Mouse (Mus musculus): ENCODE measurements around the gene Tmem200c. TPM values are rescaled to one million over a fixed set of nuclear protein-coding genes. Genes with fewer than 3 reads are reported as not detected.

The Tmem200c gene
- not detected for total RNA-seq (2023)

DNA sequence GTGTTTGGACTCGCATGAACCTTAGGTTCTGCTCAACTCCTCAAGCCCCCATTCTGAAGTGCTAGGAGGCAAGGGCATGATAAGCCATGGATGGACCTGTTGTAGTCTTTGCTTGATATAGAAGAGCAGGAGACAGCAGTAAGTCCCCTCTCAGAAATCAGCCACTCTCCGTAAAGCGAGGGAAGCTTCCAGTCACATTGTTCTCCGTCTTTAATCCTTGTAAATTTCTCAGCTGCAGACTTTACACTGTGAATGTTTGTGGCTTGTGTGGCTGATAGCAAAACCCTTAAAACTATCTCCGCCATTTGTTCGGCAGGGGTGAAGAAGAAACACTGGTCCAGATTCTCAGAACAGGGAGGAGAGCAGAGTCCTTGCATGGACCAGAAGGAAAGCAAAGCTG lies at the start of gene Tmem200c:
Gene Tmem200c, plus strand, starts transcription at position 301 of the 400 bp plus-strand sequence.

Other genes with a start within 250 kb of the Tmem200c start
- gene Epb41l3, start 249.1 kb downstream of the Tmem200c start, total RNA-seq (2023): 3.1 TPM